Mouse (Mus musculus) spleen, adult 12 weeks (tissue): ENCODE data around the gene Emilin2.

Experiments
- DNase-seq: peaks from one replicate; pipeline ENCODE4 v3.0.0; 2022; ENCODE audit warnings: low spot score

Emilin2 gene

GRCm38 (mm10) chr17:71265336-71266051, 46.3 kb downstream of the Emilin2 start:
- no peak for DNase-seq

- DNase-seq, result no peak
These were observed 47.0 kb downstream of the Emilin2 start for GRCm38 (mm10) chr17:71264739-71265138.

GRCm38 (mm10) chr17:71263136-71263535, 48.6 kb downstream of the Emilin2 start:
- no peak for DNase-seq

- DNase-seq, result no peak
These were observed 51.1 kb downstream of the Emilin2 start for GRCm38 (mm10) chr17:71260658-71261057.

- no peak for DNase-seq
These were observed 52.1 kb downstream of the Emilin2 start for GRCm38 (mm10) chr17:71259727-71260126.

- no peak for DNase-seq
These were observed 54.8 kb downstream of the Emilin2 start for GRCm38 (mm10) chr17:71256806-71257536.

- no peak for DNase-seq
These were observed 55.6 kb downstream of the Emilin2 start for GRCm38 (mm10) chr17:71256068-71256615.

- no peak for DNase-seq
These were observed 57.0 kb downstream of the Emilin2 start for GRCm38 (mm10) chr17:71254736-71255135.

GRCm38 (mm10) chr17:71254106-71254505, 57.7 kb downstream of the Emilin2 start:
- DNase-seq, result no peak

- DNase-seq, result no peak
These were observed 58.4 kb downstream of the Emilin2 start for GRCm38 (mm10) chr17:71253391-71253790.

GRCm38 (mm10) chr17:71252101-71252500, 59.7 kb downstream of the Emilin2 start:
- DNase-seq, result no peak

- no peak for DNase-seq
These were observed 60.2 kb downstream of the Emilin2 start for GRCm38 (mm10) chr17:71251601-71252001.

- no peak for DNase-seq
These were observed 60.8 kb downstream of the Emilin2 start for GRCm38 (mm10) chr17:71250819-71251600.

GRCm38 (mm10) chr17:71250046-71250445, 61.7 kb downstream of the Emilin2 start:
- DNase-seq, result no peak

GRCm38 (mm10) chr17:71248963-71249362, 62.8 kb downstream of the Emilin2 start:
- no peak for DNase-seq

- no peak for DNase-seq
These were observed 65.8 kb downstream of the Emilin2 start for GRCm38 (mm10) chr17:71246022-71246421.

- DNase-seq, result no peak
These were observed 66.6 kb downstream of the Emilin2 start for GRCm38 (mm10) chr17:71245133-71245532.

- no peak for DNase-seq
These were observed 69.1 kb downstream of the Emilin2 start for GRCm38 (mm10) chr17:71242666-71243065.

- no peak for DNase-seq
These were observed 71.0 kb downstream of the Emilin2 start for GRCm38 (mm10) chr17:71240811-71241210.

- DNase-seq, result no peak
These were observed 73.3 kb downstream of the Emilin2 start for GRCm38 (mm10) chr17:71238494-71238893.

GRCm38 (mm10) chr17:71235229-71235958, 76.4 kb downstream of the Emilin2 start:
- peak; percentile 72 for DNase-seq
